Mouse (Mus musculus): ENCODE results near the gene Grap2.
A peak's percentile ranks its signal among the peaks of the same experiment; 100 is the strongest.
"Not testable (repeated sequence)": the region's sequence is repeated elsewhere in the genome, so short reads cannot be mapped to it uniquely, and the experiment has no call there.

The Grap2 gene

DNA sequence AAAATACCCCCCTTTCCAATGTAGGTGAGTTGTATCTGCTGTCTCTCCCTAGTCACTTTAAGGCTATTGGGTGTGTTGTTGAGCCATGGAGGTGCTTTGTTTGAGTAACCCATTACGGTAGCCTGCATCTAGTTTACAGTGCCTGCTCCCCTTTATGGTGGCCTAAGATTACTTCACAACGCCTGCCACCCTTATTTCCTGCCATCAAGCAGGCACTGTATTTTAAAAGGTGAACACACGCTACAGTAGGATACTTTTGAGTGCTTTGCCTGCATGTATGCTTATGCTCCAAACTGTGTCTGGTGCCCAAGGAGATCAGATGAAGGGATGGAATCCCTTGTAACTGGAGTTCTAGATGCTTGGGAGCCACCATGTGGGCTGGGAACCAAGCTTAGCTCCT, 5.3 kb upstream of the Grap2 start:
- DNase-seq: no peak

DNA sequence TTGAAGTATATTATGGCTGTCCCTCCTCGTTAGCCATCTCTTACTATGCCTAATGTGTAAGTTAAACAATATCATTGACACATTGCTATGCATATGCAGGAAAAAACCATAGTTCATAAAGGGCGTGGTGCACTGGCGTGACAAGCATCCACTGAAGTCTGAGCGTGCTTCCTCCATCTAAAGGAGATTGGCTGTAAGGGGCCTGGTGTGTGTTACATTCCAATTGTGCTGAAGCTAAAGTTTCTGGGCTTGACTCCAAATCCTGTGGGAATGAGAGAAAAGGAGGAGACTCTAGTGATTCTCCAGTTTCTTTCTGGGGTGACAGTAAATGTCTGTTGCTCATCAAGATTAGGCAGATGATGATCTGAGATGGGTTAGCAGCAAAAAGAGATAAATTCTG, 4.7 kb upstream of the Grap2 start:
- no peak for DNase-seq

DNA sequence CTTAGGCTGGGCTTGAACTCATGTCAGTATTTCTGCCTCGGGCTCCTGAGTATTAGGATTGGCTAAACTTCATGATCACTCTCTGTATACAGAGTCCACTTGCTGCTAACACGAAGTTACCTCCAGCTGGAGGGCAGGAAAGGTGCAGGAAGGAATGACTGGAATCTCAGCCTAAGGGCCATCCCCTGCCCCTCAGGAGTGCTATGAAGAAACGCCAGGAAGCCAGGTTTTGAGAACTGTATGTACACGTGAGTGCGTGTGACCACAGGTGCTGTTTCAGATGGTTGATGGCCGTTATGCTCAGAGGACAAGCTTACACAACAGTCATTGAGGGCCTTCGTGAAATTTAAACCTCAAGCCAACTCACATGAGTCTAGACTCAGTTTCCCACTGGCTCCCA, 3.2 kb upstream of the Grap2 start:
- DNase-seq: no peak

DNA sequence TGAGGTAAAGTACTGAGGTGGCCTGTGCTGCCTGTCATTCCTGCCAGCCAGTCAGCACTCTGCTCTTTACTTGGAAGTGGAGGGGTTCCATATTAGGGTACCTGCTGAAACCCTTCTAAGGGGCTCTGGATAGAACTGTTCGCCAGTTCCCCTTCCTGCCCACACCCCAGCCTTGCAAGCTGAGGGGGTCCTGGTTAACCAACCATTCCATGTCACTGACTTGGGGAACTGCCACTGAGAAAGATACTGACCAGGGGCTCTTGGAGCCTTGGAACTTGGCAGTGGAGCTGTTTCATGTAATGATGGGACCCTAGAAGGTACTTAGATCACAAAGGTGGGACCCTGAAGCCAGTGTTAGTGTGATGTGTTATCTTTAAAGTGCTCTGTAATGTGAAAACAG, 2.2 kb upstream of the Grap2 start:
- no peak for DNase-seq

DNA sequence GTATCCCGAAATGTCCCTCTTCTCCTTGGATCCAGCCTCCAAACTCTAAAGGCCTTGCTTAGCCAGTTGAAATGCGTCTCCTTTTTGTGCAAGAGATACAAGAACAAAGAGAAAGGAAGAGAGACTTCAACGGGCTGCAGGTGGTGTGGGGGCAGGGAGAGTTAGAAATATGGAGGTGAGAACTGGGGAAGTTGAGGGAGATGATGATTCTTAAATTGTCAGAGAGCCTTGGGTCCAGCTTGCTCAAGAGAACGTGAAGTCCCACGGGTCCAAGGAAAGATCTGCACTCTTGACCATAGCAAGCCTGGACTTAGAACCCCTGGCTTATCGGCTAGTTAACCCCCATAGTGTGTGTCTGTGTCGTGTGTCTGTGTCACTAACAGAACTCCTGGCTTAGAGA, 783 bp upstream of the Grap2 start:
- DNase-seq: peak; percentile 55 to 75

DNA sequence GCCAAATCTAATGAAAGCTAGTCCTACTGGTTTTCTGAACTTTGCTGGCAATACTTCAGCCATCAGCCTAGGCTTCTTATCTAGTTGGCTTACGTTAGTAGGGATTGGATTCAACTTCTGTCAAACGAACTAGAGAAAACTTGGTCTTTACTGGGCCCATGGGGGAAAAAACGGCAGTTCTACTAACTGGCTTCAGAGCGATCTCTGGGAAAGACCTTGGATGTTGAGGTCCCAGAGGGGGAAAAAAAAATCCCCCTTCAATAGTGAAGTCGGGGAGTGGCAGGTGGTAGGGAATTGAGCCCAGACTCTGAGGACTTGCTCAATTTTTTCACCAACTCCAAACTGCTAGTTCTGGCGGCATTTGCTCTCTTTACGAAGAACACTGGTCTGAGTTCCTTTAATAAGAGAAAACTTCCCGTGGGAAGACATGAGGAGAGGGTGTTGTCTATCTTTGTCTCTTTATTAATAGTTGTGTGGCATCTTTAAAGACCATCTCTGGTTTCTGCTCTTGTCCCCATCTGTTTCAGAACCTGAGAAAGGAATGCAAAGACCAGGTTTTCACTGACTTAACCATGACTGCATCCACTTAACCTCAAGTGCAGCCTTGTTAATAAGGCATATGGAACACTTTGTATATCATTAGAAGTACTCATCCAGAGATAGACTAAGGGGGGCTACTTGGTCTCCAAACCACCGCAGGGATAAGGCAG, 572 bp downstream of the Grap2 start:
- DNase-seq: no peak

DNA sequence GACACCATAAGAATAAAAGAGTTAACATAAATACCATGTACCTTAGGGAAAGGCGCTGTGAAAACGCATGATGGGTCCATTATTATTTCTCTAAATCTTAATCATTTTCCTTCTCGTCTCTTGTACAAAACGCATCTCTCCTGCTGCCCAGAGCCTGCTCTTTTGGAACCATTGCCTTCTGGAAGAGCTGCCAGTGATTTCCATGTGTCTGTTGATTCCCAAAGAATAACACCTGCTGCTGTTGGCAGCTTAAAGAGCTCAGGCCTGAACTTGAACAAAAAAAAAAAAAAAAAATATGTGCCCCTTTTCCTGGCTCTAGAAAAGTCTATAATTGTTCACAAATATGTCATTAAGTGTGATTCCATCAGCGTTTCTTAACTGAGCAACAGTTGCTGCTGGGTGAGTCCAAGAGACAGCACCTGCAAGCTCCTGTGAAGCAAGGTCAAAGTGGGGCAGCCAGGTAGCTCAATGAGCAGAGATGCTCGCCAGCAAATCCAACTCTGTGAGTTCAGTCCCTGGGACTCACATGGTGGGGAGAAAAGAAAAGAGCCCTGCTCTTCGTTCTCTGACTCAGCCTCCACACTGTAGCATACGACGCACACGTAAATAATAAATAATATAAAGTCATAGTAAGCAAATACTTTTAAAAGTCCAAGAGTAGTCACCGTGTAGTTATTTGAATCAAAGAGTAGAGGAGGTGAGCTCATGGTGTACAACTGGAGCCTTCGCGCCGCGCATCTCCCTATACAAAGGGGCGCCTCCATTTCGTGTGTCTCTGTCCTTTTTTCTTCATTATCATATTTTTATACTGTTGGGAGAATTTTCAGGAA, 2.0 kb downstream of the Grap2 start:
- DNase-seq: no peak

DNA sequence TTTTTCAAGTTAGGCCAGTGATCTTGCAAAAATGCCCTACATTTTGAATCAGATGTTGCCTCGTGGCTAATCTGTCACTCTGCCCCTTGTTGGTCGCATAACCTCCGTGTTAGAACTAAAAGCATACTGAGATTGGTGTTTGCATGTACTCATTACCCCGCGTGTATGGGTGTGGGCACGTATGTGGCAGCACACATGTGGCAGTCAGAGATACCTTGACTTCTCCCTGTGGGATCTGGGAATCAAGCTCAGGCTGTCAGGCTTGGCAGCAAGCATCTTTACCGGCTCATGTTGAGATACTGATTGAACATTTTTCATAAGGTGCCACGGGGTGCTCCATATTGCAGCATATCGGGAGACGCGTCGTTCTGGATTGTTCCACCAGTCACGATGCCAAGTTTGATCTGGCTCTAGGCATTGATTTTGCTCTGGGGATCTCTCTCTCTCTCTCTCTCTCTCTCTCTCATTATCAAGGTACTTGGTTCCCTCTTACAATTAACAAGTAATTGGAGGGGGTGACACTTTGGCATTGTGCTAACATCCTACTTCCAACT, 3.5 kb downstream of the Grap2 start:
- no peak for DNase-seq

DNA sequence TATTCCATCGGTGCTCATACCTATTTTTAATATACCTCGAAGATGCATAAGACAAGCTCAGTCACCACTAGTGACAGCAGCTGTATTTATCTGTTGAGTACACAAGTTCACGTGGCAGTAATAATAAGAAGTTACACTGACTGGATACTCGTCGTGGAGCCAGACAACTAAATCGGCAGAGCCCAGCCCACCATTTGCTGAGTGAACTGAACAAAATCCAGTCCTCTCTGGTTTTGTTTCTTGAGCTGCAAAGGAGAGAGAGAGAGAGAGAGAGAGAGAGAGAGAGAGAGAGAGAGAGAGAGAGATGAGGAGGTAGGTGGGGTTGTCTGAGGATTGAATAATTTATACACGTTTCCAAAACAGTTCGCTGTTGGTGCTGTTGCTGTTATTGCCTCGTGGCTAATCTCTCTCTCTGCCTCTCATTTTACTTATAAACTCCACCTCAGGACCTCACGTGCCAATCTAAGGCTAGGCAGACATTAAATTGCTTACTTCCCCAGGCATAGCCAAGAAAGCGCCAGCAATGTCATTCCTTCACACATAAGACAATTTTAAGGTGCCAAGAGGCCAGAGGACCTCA, 4.1 kb downstream of the Grap2 start:
- no peak for DNase-seq

DNA sequence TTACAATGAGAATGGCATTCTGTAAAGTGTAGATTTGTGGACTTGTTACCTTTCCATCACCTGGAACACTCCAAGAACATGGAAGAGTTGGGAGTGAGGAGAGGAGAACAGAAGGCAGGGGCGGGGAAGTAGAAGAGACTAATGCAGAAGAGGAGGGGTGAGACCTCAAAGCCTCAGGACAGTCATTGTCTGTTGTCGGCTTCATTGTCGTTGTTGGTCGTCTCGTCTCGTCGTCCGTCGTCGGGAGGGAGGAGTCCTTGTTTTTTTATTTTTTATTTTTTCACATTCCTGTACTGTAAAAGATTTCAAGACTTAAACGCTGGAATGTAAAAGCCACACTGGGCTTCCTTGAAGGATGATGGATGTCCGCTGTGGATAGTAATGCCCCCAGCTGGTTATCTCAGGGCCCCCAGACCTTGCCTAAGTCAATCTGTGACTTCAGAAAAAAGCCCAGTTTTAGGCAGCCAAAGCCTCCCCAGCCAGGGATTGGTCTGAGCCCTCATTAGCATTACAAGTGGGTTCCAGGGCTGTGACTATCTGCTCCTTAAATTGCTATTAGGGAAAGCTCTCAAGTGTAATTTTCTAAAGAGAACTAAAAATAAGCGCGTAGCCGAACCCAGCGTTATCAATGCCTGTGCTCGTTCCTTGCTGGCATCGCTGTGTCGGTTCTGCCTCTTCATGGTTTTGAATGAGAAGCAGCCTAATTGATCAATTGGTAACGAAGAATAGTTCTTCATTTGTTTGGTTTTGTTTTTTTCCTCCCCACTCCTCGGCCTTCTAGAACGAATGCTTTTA, 5.0 kb downstream of the Grap2 start:
- no peak for DNase-seq

DNA sequence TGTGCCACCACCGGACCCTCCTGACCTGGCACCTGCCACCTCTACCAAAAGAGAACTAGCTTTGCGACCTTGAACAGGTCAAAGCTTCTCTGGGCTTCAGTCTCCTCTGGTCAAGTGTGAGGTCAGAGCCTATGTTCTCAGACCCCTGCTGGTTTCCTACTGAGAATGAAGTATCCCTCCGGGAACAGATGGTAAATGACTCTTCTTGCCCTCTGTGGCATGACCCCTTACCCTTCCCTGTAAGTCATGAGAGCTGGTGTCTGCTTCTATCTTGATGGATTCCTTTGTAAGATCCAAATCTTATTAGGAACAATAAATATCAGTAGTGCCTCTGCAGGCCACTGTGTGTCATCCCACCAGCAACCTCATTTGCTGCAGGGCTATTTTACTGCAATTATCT, 6.7 kb downstream of the Grap2 start:
- no peak for DNase-seq

DNA sequence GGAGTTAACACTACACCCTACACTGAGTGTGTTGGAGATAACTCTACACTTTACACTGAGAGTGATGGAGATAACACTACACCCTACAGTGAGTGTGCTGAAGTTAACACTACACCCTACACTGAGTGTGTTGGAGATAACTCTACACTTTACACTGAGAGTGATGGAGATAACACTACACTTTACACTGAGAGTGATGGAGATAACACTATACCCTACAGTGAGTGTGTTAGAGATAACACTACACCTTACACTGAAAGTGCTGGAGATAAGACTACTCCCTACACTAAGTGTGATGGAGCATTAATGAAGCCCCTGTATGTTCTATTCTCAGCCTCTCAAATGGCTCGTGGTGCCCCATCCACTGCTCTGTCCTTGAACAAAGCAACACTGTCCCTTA, 8.2 kb downstream of the Grap2 start:
- DNase-seq: not testable (repeated sequence)

DNA sequence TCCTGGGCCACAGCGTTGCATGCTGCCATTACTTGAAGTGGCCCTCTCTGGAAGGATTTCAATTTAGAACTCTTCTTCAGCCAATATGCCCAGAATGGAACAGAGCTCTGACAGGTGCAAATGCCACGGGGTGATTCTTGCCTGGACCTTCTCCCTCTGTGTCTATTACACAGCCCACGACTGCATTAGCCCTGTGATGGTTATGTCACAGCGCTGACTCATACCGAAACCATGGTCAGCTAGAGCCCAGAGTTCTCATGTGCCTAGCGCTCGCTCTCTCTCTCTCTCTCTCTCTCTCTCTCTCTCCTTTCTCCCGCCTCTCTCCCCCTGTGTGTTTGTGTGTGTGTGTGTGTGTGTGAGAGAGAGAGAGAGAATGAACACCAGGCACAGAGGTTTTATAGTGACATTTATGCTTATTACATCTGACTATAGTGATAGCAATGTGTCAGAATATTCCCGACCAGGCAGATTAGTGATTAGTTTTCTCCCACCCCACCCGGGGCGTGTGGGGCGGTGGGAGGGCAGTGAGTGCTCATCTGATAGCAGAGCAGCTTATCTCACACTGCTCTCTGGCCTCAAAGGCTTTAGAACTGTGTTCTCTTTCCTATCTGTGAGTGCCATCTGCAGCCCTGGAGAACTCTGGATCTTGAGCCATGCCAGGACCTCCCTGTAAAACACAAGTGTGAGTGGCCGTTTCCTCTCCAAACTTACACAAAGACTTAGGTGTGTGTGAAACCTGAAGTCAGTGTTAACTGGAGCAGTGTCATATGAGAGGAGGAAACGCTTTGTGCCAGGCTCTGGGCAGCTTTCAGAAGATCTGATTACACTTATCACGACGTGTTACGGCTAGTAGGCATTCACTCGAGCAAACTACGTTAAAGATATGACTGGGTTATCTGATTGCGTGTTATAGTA, 10.4 kb downstream of the Grap2 start:
- DNase-seq: no peak

DNA sequence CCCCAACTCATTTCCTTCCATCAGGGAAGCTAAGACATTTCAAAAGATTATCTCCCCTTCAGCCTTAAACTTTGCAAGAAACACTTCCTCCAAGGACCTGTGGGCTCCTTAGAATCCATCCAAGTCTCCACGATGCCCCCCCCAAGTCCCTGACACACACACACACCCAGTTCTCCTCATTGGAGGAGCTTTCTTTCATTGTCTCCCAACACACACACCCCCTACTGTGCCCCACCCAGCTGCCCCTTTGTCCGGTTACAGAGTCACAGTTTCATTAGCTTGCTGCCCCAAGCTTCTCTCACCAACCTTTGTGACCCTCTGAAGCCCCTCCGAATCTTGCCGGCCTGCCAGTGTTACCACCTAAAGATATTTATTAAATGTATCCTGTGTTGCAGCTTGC, 13.9 kb downstream of the Grap2 start:
- DNase-seq: no peak

DNA sequence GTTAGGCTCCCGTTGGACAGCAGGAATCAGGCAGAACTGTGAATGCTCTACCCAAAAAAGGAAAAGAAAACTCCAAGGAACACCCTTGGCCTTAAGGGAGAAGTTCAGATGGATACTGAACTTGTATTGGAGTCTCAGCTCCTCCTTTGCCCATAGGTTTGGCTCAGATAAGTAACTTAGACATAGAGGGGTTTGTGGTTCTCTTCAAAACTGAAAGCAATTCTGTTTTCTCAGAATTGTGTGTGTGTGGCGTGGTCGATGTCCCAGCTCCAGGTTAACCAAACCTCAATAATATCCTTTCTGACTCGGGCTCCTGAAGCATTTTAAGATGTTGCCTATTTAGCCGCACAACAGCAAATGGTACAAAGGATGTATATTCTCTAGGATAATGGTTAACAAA, 18.2 kb downstream of the Grap2 start:
- no peak for DNase-seq

DNA sequence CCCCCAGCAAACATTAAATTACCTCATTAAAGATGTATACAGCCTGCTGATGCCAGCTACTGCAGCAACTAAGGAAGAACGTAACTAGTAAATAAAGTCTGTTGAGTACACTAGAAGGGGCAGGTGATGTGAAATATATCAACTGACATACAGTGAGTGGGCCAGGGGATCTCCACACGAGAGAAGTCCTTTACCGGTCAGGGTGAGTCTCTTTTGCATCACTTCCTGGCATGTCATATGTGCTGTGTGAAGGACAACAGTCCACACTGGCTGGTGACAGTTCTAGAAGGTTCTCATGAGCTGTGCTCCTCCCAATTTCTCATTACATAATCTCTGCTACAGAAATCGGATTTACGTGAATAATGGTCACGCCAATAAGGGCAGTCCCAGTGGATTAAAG, 20.3 kb downstream of the Grap2 start:
- DNase-seq: no peak

DNA sequence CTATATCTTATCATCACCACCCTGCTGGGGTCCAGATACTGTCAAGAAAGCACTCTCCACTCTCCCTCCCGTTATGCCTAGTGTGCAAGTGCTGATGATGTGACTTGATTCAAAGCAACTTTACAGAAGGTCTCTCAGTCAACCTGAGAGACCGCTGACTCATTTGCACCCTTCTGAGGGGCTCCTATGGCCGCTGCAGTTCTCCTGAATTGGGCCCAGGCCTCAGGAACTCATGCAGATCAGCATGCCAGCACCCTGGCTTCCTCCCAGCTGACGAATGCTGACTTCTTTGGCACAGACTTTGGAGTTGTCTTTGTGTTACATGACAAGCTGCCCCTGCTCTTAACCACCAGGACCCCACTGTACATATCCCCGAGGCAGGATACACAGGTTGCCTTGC, 21.5 kb downstream of the Grap2 start:
- DNase-seq: no peak

DNA sequence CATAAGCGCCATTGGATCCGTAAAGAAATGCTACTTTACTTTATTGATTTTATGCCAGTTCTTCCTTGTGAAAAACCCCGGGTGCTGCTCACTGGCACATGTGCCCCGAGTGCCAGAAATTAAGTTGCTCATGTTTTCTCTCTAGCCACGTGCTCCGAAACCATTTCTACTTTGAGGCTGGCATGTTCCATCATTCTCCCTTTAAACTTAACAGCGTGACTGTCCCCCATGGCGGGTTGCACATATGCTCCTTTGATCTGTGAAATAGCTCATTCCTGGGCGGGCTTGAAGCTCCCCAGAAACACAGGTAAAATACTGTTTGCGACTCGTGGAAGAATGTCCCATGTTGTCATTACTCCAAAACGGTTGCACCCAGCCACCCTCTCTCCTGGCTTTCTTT, 26.4 kb downstream of the Grap2 start:
- no peak for DNase-seq

DNA sequence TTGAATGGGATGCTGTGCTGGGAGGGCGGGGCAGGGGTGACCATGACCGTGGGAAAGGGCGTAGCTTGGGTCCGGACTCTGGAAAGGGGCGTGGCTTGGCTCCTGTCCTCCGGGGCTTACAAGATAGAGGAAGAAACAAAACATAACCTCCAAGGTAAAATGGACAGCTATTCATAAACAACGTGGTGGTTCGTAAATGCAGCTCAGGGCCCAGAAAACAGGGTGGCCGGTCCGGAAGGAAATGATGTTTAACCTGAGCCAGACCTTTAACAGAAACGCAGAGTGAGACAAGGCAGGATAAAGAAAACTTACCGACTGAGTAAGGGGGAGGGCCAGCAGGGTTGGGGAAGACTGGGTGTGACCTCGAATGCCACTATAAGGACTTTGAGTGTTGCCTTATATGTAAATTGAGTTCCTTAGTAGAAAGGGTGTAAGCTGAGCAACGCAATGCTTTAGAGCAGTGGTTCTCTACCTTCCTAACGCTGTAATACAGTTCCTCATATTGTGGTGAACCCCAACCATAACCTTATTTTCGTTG, 26.9 kb downstream of the Grap2 start:
- no peak for DNase-seq

DNA sequence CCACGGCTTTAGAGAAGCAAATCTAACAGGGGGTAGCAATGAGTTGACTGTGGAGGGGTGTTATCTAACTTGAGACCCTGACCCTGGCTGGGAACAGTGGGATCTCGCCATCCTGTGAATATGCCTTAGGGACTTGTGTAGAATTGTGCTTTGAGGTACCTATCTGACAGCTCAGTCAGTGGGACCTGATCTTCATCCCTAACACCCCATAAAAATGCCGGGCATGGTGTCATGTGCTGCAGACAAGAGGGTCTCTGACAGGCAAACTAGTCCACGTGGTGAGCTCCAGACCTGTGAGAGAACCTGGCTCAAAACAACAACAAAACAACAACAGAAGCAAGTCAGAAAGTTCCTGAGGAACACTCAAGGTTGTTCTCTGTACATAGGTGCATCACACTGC, 27.4 kb downstream of the Grap2 start:
- DNase-seq: no peak

DNA sequence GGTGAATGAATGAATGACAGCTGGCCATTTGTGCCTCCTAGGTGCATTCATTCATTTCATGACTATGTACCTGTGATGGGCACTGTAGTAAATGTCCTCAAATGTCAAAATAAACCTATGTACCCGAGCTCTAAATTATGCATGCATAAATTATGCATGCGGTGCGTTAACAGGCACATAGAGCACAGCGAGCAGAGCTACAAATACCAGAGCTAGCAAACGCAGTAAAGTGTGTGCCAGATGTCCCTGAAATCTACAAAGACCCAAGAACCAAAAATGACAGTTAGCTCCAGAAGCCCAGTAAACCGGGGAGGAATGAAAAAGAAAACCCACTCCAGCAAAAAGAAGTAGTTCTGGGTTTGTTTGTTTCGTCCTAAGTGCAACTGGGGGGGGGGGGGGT, 29.1 kb downstream of the Grap2 start:
- no peak for DNase-seq

DNA sequence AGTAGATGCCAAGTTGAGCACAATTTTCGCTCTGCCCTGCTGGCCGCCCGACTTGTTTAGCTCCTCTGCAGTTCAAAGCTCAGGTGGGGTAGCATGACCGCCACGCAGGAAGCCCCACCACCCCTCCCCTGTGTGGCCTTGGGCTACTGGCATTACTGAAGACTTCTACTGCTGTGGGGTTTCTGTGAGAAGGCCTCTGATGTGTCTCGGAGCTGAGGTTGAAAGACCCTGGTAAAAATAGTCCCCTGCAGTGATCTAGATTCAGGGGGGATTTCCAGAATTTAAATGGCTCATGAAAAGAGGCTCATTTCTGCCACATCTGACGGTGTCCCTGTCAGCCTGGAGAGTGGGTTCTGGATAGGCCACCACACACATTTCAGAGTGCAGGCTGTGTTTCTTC, 30.1 kb downstream of the Grap2 start:
- peak; percentile 37 to 59 for DNase-seq
